Mouse (Mus musculus) stomach, embryonic 15.5 days (tissue): ENCODE data around the gene Wfdc3. TPM values are rescaled to one million over a fixed set of nuclear protein-coding genes. Genes with fewer than 3 reads are reported as not detected.
"Not testable (repeated sequence)": the region's sequence is repeated elsewhere in the genome, so short reads cannot be mapped to it uniquely, and the experiment has no call there.

Experiments used
- ATAC-seq: fragments of 200-750 bp; cut with Nextera tagmentation; 2 replicates; pipeline ENCODE4 v1.8.0; 2017; ENCODE audit warnings: low read depth, moderate number of reproducible peaks, moderate TSS enrichment; ENCODE audit not compliant: insufficient read depth, low FRiP score
- H3K27ac ChIP-seq: fragments of 300-500 bp; sonication (generic); 2 replicates; pipeline ENCODE4 v1.5.1; 2015; ENCODE audit warnings: mild to moderate bottlenecking, inconsistent platforms
- H3K27me3 ChIP-seq: fragments of 300-500 bp; sonication (generic); replicated peaks from 2 replicates; pipeline ENCODE4 v1.6.1; 2015; ENCODE audit warnings: inconsistent platforms
- H3K36me3 ChIP-seq: fragments of 300-500 bp; sonication (generic); 2 replicates; pipeline ENCODE4 v1.6.1; 2015; ENCODE audit warnings: inconsistent platforms
- H3K4me1 ChIP-seq: fragments of 300-500 bp; sonication (generic); 2 replicates; pipeline ENCODE4 v1.6.1; 2015; ENCODE audit warnings: inconsistent platforms
- H3K4me2 ChIP-seq: fragments of 300-500 bp; sonication (generic); 2 replicates; pipeline ENCODE4 v1.6.1; 2015; ENCODE audit warnings: mild to moderate bottlenecking, inconsistent platforms
- H3K4me3 ChIP-seq: fragments of 300-500 bp; sonication (generic); replicated peaks from 2 replicates; pipeline ENCODE4 v1.5.1; 2015; ENCODE audit warnings: inconsistent platforms
- H3K9ac ChIP-seq: fragments of 300-500 bp; sonication (generic); 2 replicates; pipeline ENCODE4 v1.6.1; 2015; ENCODE audit warnings: inconsistent platforms
- H3K9me3 ChIP-seq: fragments of 300-500 bp; sonication (generic); 2 replicates; pipeline ENCODE4 v1.6.1; 2016; ENCODE audit warnings: inconsistent platforms
- WGBS: fragments of 180-500 bp; shearing (Covaris S2); methylation state at CpG from one replicate; pipeline ENCODE4 v1.1.7; 2015; 5-methylcytosine and 5-hydroxymethylcytosine counted together
- polyA plus RNA-seq: library from polyadenylated mRNA; unstranded; fragments of >200 nt; fragmentation: Nextera tagmentation; extraction: Ambion mirVana; gene quantifications from 2 replicates; pipeline ENCODE4 v1.2.1, GENCODE M21; 2015

The Wfdc3 gene
- polyA plus RNA-seq, 1 experiment from 2014 or later = 2.2 TPM

- ATAC-seq = no peak
These were observed 12.5 kb downstream of the Wfdc3 start for GRCm38 (mm10) chr2:164733259-164733658.

DNA sequence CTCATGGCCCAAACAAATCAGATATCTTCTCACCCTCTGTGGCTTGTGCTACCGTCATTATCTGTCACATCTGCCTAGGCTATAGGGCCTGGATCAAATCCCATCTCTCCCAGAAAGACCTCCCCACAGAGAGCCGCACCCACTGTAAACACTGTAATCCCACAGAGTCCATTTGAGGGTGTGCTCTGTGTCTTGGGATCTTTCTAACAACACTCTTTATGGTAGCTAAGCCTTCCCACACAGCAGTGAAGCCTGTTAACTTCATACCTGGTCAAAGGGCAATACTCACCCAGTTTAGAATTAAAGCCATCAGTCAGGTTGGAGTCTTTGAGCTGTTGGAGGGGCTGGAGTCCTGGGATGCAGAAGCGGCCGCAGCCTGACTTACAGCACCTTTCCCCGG lies 14.0 kb downstream of the Wfdc3 start:
- H3K27me3 ChIP-seq = no peaks in the 10 kb centered on the region
- 48% methylated on average over 5 of the region's 5 CpGs for WGBS
- no peaks in the 10 kb centered on the region for H3K9me3 ChIP-seq
- H3K4me3 ChIP-seq = no peak overlapping the region
- no peak overlapping the region for H3K9ac ChIP-seq
- no peak overlapping the region for H3K27ac ChIP-seq
- no peak overlapping the region for H3K4me2 ChIP-seq
- ATAC-seq = no peak; the same call in 1 of the 2 replicates
- H3K4me1 ChIP-seq = 0 out of 2 replicates have a peak, but pooled peaks cover 3% of the 10 kb centered on the region
- H3K36me3 ChIP-seq = no peaks in the 10 kb centered on the region

More at GRCm38 (mm10) chr2:164733259-164733658, 12.5 kb downstream of the Wfdc3 start:
- H3K4me3 ChIP-seq = no peak overlapping the region
- H3K4me2 ChIP-seq = no peak overlapping the region
- no peaks in the 10 kb centered on the region for H3K36me3 ChIP-seq
- 0 out of 2 replicates have a peak, but pooled peaks cover 3% of the 10 kb centered on the region for H3K4me1 ChIP-seq
- H3K27ac ChIP-seq = no peak overlapping the region
- no peaks in the 10 kb centered on the region for H3K9me3 ChIP-seq
- H3K9ac ChIP-seq = no peak overlapping the region
- WGBS = 53% methylated on average over 2 of the region's 2 CpGs
- H3K27me3 ChIP-seq = no peaks in the 10 kb centered on the region

GRCm38 (mm10) chr2:164725895-164726619 lies 19.7 kb downstream of the Wfdc3 start:
- WGBS = 20% methylated on average over 6 of the region's 6 CpGs
- no peak overlapping the region for H3K27ac ChIP-seq
- ATAC-seq = peak; percentile 53; the same call in 1 of the 2 replicates

DNA sequence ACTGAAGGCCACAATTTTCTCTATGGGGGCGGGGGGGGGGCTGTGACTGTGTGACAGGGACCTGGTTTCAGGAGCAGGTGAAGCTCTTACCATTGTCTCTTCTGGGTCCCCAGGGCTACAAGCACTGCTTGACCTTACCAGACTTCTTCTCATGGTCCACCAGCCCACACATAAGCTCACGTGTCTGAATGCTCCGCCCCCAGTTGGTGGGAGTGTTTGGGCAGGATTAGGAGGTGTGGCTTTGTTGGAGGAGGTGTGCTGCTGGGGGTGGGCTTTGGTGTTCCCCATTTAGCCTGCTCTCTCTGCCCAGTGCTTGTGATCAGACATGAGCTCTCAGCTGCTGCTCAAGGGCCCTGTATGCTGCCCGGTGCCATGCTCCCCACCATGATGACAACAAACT lies 22.5 kb downstream of the Wfdc3 start:
- Histone ChIP-seq H3K9ac (no peak overlapping the region), H3K9me3 (no peaks in the 10 kb centered on the region), H3K27me3 (no peaks in the 10 kb centered on the region), H3K27ac (no peak overlapping the region), H3K4me2 (no peak overlapping the region), H3K36me3 (no peaks in the 10 kb centered on the region), H3K4me3 (no peak overlapping the region), H3K4me1 (no peaks in the 10 kb centered on the region)
- no peak for ATAC-seq
- 57% methylated on average over 4 of the region's 4 CpGs for WGBS

More at GRCm38 (mm10) chr2:164725895-164726619, 19.7 kb downstream of the Wfdc3 start:
- H3K27me3 ChIP-seq = no peaks in the 10 kb centered on the region
- H3K4me1 ChIP-seq = no peaks in the 10 kb centered on the region
- no peak overlapping the region for H3K9ac ChIP-seq
- no peaks in the 10 kb centered on the region for H3K36me3 ChIP-seq
- H3K9me3 ChIP-seq = no peaks in the 10 kb centered on the region
- H3K4me2 ChIP-seq = no peak overlapping the region
- H3K4me3 ChIP-seq = no peak overlapping the region

GRCm38 (mm10) chr2:164716194-164716786 lies 29.4 kb downstream of the Wfdc3 start:
- ATAC-seq, H3K4me3 ChIP-seq, H3K9ac ChIP-seq, H3K4me1 ChIP-seq, H3K4me2 ChIP-seq, H3K9me3 ChIP-seq, H3K27me3 ChIP-seq, H3K27ac ChIP-seq, H3K36me3 ChIP-seq: not testable (repeated sequence)
- 89% methylated on average over 23 of the region's 23 CpGs for WGBS

DNA sequence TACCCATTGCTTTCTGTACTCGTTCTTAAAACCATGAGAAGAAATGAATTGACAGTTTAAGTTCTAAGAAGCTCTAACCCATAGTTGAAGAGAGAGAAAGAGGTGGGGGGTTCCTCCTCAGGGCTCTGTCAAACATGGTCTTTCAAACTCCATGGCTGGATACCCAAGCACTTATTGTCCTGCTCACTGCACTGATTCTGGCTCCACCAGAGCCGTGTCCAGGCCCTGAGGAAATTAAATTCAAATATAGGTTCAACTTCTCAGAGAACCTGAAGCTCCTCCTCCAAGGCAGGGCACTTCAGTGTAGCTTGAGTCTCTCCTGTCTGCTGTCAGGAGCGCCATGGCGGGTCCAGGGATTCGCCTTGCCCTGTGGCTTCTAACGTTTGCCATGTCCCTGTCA lies 30.7 kb downstream of the Wfdc3 start, which contains the start of gene Spint5:
TSS of gene Spint5 (plus strand) at position 301 of the 400 bp plus-strand sequence.
- Histone ChIP-seq H3K9me3 (no peaks in the 10 kb centered on the region), H3K36me3 (no peaks in the 10 kb centered on the region), H3K27me3 (no peaks in the 10 kb centered on the region), H3K9ac (no peak within 1 kb of the TSS), H3K27ac (no peak within 1 kb of the TSS), H3K4me3 (no peak within 1 kb of the TSS), H3K4me2 (no peak within 1 kb of the TSS), H3K4me1 (no peaks in the 10 kb centered on the region)
- ATAC-seq = no peak
- WGBS = 70% methylated on average over 6 of the region's 6 CpGs

DNA sequence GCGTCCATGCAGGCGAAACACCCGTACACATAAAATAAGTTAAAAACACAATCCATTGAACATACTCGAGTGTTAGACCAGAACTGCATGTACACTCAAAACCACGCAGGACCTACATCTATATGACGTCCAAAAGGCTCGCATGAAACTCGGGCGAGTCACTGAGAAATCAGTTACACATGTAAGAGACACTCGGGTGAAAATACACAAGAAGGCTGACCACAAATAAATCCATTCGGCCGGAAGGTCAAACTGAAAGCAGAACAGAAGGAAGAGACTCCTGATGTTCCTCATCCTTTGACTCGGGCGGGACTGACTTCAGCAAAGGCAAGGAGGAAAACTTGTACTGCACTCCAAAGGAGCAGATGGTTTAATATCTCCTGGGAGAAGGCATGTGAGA lies 39.7 kb downstream of the Wfdc3 start:
- Histone ChIP-seq H3K4me2 (no peak overlapping the region), H3K9ac (no peak overlapping the region), H3K36me3 (no peaks in the 10 kb centered on the region), H3K9me3 (no peaks in the 10 kb centered on the region), H3K4me1 (no peaks in the 10 kb centered on the region), H3K27ac (no peak overlapping the region), H3K27me3 (no peaks in the 10 kb centered on the region), H3K4me3 (no peak overlapping the region)
- WGBS = 85% methylated on average over 14 of the region's 14 CpGs
- ATAC-seq = no peak

DNA sequence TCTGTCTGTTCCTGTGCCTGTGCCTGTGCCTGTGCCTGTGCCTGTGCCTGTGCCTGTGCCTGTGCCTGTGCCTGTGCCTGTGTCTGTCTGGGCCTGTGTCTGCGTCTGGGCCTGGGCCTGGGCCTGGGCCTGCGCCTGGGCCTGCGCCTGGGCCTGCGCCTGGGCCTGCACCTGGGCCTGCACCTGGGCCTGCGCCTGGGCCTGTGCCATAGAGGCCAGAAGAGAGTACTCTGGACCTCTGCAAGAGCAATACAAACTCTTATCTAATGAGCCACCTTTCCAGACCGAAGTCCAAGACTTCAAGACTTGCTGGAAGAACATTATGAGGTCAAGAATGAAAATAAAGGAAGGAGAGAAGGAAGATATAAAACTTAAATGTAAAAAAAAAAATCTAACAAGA lies 40.4 kb downstream of the Wfdc3 start:
- Histone ChIP-seq H3K4me1 (no peaks in the 10 kb centered on the region), H3K4me2 (no peak overlapping the region), H3K9ac (no peak overlapping the region), H3K27ac (no peak overlapping the region), H3K36me3 (no peaks in the 10 kb centered on the region), H3K9me3 (no peaks in the 10 kb centered on the region), H3K27me3 (no peaks in the 10 kb centered on the region), H3K4me3 (no peak overlapping the region)
- ATAC-seq = no peak
- 92% methylated on average over 6 of the region's 6 CpGs for WGBS

DNA sequence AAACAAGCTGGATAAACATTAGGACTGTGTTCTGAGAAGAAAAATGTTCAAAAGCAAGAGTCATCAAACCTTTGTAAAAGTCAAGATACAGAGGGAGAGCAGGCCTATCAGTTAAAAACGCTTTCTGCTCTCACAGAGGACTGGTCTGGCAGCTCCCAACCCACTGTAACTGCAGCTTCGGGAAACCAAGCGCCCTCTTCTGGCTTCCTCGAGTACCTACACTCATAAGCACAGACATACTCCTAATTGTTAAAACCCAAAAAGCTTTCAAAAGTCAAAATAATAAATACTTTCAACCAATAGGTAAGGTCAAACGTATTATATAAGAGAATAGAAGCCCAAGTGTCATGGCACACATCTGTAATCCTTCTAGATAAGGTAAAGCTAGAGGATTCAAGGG lies 41.5 kb downstream of the Wfdc3 start:
- no peak overlapping the region for H3K4me2 ChIP-seq
- H3K27me3 ChIP-seq = no peaks in the 10 kb centered on the region
- no peaks in the 10 kb centered on the region for H3K4me1 ChIP-seq
- H3K4me3 ChIP-seq = no peak overlapping the region
- no peak overlapping the region for H3K27ac ChIP-seq
- ATAC-seq = no peak
- no peaks in the 10 kb centered on the region for H3K36me3 ChIP-seq
- WGBS = 81% methylated on average over 5 of the region's 5 CpGs
- H3K9me3 ChIP-seq = no peaks in the 10 kb centered on the region
- H3K9ac ChIP-seq = no peak overlapping the region

GRCm38 (mm10) chr2:164701761-164702160 lies 44.0 kb downstream of the Wfdc3 start:
- no peak for ATAC-seq
- H3K27ac ChIP-seq = no peak overlapping the region
- H3K36me3 ChIP-seq = no peaks in the 10 kb centered on the region
- no peaks in the 10 kb centered on the region for H3K27me3 ChIP-seq
- H3K4me2 ChIP-seq = no peak overlapping the region
- no peak overlapping the region for H3K9ac ChIP-seq
- H3K4me1 ChIP-seq = no peaks in the 10 kb centered on the region
- WGBS = 82% methylated on average over 5 of the region's 5 CpGs
- H3K4me3 ChIP-seq = no peak overlapping the region
- no peaks in the 10 kb centered on the region for H3K9me3 ChIP-seq

- Histone ChIP-seq H3K4me1 (no peaks in the 10 kb centered on the region), H3K27ac (no peak overlapping the region), H3K36me3 (no peaks in the 10 kb centered on the region), H3K4me3 (no peak overlapping the region), H3K9ac (no peak overlapping the region), H3K9me3 (no peaks in the 10 kb centered on the region), H3K27me3 (no peaks in the 10 kb centered on the region), H3K4me2 (no peak overlapping the region)
- whole genome bisulfite sequencing = 43% methylated on average over 5 of the region's 5 CpGs
- ATAC-seq = no peak; the same call in 1 of the 2 replicates
These were observed 44.8 kb downstream of the Wfdc3 start for GRCm38 (mm10) chr2:164700959-164701358.

DNA sequence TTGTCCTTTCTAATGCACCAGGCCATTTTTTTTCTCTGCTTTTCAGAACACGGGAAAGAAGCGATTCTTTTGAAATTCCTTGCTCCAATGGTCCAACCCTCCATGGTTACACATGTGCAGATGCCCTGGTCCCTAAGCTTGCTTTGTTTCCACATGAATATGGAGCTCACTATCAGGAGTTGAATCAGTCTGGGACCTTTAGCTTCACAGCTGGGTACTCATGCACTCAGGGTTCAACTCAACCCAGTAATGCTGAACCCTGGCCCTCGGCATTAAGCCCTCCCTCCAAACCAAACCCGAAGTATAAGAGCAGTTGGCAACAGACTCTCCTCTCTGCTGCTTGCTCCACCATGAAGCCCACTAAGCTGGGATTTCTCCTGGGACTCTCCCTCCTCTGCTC lies 47.5 kb downstream of the Wfdc3 start, which contains the start of gene Spint4:
TSS of gene Spint4 (plus strand) at position 301 of the 400 bp plus-strand sequence.
- Histone ChIP-seq H3K27ac (no peak within 1 kb of the TSS), H3K9me3 (no peaks in the 10 kb centered on the region), H3K9ac (no peak within 1 kb of the TSS), H3K27me3 (no peaks in the 10 kb centered on the region), H3K4me2 (no peak within 1 kb of the TSS), H3K4me3 (no peak within 1 kb of the TSS), H3K36me3 (no peaks in the 10 kb centered on the region), H3K4me1 (no peaks in the 10 kb centered on the region)
- 74% methylated on average over 4 of the region's 4 CpGs for WGBS
- no peak for ATAC-seq
